Mouse (Mus musculus): ENCODE results near the gene Iqcn. TPM values are rescaled to one million over a fixed set of nuclear protein-coding genes. Genes with fewer than 3 reads are reported as not detected.

Gene Iqcn
- polyA plus RNA-seq, 1 experiment, result 0.01 TPM

GRCm38 (mm10) chr8:70677451-70678080 is 25.7 kb upstream of the Iqcn start:
- no peak for DNase-seq (ENCODE audit: low read depth, low spot score)
- 81% methylated on average over 15 of the region's 15 CpGs for WGBS

GRCm38 (mm10) chr8:70678679-70679078 is 24.6 kb upstream of the Iqcn start:
- DNase-seq (ENCODE audit: low read depth, low spot score), result no peak

GRCm38 (mm10) chr8:70679404-70679803 is 23.9 kb upstream of the Iqcn start:
- WGBS, result 43% methylated on average over 4 of the region's 4 CpGs
- no peak for DNase-seq (ENCODE audit: low read depth, low spot score)

- DNase-seq (ENCODE audit: low read depth, low spot score), result no peak
- 31% methylated on average over 3 of the region's 3 CpGs for WGBS
Measured at GRCm38 (mm10) chr8:70680039-70680438, 23.2 kb upstream of the Iqcn start.

GRCm38 (mm10) chr8:70681410-70681809 is 21.8 kb upstream of the Iqcn start:
- WGBS, result 72% methylated on average over 3 of the region's 3 CpGs
- DNase-seq (ENCODE audit: low read depth, low spot score), result no peak

- 15% methylated on average over 19 of the region's 19 CpGs for WGBS
- DNase-seq (ENCODE audit: low read depth, low spot score), result no peak
Measured at GRCm38 (mm10) chr8:70682193-70682592, 21.1 kb upstream of the Iqcn start.

GRCm38 (mm10) chr8:70682692-70683091 is 20.6 kb upstream of the Iqcn start:
- WGBS, result 67% methylated on average over 3 of the region's 3 CpGs
- DNase-seq (ENCODE audit: low read depth, low spot score), result no peak

GRCm38 (mm10) chr8:70684291-70684690 is 19.0 kb upstream of the Iqcn start:
- WGBS, result 71% methylated on average over 7 of the region's 7 CpGs
- no peak for DNase-seq (ENCODE audit: low read depth, low spot score)

GRCm38 (mm10) chr8:70687576-70687975 is 15.7 kb upstream of the Iqcn start:
- WGBS, result 24% methylated on average over 8 of the region's 8 CpGs
- no peak for DNase-seq (ENCODE audit: low read depth, low spot score)

- 91% methylated on average over 3 of the region's 3 CpGs for WGBS
- no peak for DNase-seq (ENCODE audit: low read depth, low spot score)
Measured at GRCm38 (mm10) chr8:70688136-70688535, 15.1 kb upstream of the Iqcn start.

- WGBS, result 75% methylated on average over 5 of the region's 5 CpGs
- DNase-seq (ENCODE audit: low read depth, low spot score), result no peak
Measured at GRCm38 (mm10) chr8:70689892-70690390, 13.3 kb upstream of the Iqcn start.

- 89% methylated on average over 4 of the region's 4 CpGs for WGBS
- DNase-seq (ENCODE audit: low read depth, low spot score), result no peak
Measured at GRCm38 (mm10) chr8:70691230-70691629, 12.0 kb upstream of the Iqcn start.

- WGBS, result 9% methylated on average over 20 of the region's 20 CpGs
Measured at GRCm38 (mm10) chr8:70691727-70692231, 11.5 kb upstream of the Iqcn start.

GRCm38 (mm10) chr8:70693636-70694035 is 9.6 kb upstream of the Iqcn start:
- 62% methylated on average over 5 of the region's 5 CpGs for WGBS
- no peak for DNase-seq (ENCODE audit: low read depth, low spot score)

More at GRCm38 (mm10) chr8:70691727-70692231, 11.5 kb upstream of the Iqcn start:
- DNase-seq (ENCODE audit: low read depth, low spot score), result no peak

- WGBS, result 21% methylated on average over 32 of the region's 32 CpGs
- DNase-seq (ENCODE audit: low read depth, low spot score), result no peak
Measured at GRCm38 (mm10) chr8:70695318-70696018, 7.8 kb upstream of the Iqcn start.

- no peak for DNase-seq (ENCODE audit: low read depth, low spot score)
- WGBS, result 3% methylated on average over 31 of the region's 31 CpGs
Measured at GRCm38 (mm10) chr8:70696019-70696885, 7.0 kb upstream of the Iqcn start.

- no peak for DNase-seq (ENCODE audit: low read depth, low spot score)
- 40% methylated on average over 4 of the region's 4 CpGs for WGBS
Measured at GRCm38 (mm10) chr8:70696946-70697345, 6.3 kb upstream of the Iqcn start.

- 44% methylated on average over 12 of the region's 12 CpGs for WGBS
- no peak for DNase-seq (ENCODE audit: low read depth, low spot score)
Measured at GRCm38 (mm10) chr8:70697366-70698250, 5.6 kb upstream of the Iqcn start.

Data from large intestine, adult 2 months (tissue).